Mouse (Mus musculus): ENCODE results near the gene Cfap44.

GRCm38 (mm10) chr16:44375459-44375858 lies 19.1 kb upstream of the Cfap44 start:
- TF ChIP-seq EP300 (IDR thresholded peaks at IDR 0.05) (no peak), CTCF (IDR thresholded peaks at IDR 0.05) (no peak)
